Mouse (Mus musculus): ENCODE results near the gene Adamts7.
A peak's percentile ranks its signal among the peaks of the same experiment; 100 is the strongest.

Gene Adamts7

DNA sequence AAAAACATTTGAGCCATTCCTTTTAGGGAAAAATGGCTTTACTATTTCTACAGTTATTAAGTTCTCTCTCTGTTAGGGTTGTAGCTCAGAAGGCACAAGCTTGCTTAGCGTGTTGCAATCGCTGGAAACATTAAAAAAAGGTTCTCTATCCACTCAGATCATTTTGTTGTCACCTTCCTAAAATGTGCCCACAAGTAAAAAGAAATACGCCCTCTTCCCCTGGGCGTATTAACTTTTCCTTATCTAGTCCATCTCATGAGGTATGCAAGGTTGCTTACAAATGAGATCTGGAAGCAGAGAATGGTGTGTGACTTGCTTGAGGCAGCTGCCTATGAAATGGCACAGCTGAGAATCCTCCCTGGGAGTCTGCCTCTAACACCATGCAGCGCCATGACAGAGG, 73.9 kb downstream of the Adamts7 start:
- DNase-seq, result no peak

DNA sequence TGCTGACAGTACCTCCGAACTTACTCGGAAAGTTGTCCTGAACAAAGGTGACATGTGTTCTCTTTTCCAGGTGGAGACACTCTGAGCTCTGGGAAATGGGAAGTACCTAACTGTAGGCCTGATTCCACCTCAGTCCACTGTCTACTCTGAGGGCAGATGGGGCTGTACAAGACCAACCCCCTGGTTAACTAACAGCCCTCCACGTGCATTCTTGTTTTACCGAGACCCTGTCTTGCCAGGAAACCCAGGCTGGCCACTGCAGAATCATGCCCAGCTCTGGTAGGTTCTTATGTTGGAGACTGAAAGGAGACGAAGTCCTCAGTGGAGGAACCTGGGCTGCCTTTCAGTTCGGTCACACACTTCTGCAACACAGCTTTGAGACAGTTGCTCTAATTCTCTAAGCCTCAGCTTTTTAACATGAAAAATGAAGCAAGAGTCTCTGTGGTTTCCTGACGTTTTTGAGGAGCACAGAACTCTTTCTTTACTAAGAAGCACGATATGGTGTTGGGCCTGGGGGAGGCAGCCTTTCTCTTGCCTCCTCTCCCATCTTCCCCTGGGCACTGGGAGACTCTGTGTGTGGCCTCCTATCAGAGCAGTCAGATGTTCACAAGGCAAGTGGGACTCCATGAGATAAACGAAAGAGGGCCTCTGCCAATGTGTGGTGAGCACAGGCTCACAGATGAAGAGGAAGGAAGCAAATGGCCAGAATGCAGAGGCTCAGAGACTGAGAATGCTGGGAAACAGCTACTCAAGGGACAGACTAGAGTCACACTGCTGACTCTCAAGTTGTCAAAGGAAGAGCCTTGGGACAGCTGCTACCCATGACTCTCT, 74.6 kb downstream of the Adamts7 start:
- no peak for DNase-seq

GRCm38 (mm10) chr9:90240560-90240959, 77.7 kb downstream of the Adamts7 start:
- no peak for DNase-seq

GRCm38 (mm10) chr9:90241041-90241440, 78.2 kb downstream of the Adamts7 start:
- no peak for DNase-seq

- no peak for DNase-seq
These were observed 78.7 kb downstream of the Adamts7 start for GRCm38 (mm10) chr9:90241618-90242017.

DNA sequence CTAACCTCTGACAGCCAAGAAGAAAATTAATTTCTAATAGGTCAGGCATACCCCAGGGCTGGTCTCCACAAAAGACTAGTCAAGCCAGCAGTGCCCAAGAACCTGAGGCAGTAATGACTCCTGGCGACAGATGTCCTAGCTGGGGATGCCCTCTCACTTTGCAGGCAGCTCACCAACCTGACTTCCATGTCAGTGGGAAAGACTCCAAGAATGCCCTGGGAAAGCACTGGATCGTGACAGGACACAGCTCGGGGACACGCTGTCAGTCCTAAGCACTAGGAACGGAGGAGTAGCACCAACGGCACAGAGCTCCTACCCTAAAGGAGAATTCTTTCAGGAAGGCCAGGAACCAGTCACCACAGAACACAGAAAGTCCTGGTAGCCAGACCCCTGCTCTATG, 79.4 kb downstream of the Adamts7 start:
- peak; percentile 25 for DNase-seq

- DNase-seq, result no peak
These were observed 80.0 kb downstream of the Adamts7 start for GRCm38 (mm10) chr9:90242855-90243254.

DNA sequence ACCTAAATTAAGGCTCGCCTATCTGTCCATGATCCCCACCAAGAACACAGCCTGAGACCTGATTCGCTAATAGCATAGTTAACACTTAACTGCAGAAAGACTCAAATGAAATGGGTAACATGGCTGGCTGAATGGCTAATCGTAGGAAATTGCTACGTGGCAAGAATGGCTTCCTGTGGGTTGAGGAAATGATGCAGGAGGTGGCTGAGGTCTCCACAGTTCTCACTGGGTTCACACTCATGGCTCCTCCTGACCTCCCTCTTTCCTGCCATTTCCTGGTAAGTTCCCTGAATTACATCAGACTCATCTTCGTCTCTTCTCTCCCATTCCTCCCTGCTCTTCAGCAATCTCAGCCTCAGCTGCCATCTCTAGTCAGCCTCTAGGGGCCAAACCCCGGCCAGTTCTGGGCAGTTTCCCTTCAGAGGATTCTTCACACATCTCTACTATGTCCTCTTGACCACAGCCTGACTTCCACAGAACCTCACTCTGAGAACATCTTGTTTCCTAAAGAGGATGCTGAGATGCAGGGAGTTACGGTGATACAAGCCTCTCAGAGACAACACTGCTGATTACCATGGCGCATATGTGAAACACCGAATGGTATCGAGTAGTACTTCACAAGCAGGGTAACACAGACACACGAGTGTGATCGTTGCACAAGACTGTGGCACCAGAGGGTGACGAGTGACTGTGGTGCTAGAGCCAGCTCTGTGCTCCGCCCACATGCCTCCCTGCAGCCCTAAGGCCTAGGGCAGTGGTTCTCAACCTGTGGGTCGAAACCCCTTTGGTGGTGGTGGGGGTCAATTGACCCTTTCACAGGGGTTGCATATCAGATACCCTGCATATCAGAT, 81.7 kb downstream of the Adamts7 start:
- DNase-seq, result no peak

GRCm38 (mm10) chr9:90245206-90245605, 82.3 kb downstream of the Adamts7 start:
- DNase-seq, result no peak

DNA sequence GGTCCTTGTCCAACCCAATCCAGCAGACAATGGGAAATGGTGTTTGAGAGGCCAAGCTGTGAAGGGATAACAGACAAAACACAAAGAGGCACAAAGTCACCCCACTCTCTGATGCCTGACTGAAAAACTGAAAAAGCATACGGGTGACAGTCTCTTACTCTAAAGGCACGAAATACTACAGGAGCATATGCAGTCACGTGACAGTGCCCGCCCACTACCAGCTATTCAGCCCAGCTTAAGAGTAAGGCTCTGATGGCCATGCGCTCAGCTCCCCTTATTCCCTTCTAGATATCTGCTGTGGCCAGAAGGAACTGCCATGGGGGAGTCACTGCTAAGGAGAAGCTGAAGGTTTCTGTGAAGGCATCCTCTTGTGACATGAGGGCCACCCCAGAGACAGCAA, 82.9 kb downstream of the Adamts7 start:
- DNase-seq, result no peak

DNA sequence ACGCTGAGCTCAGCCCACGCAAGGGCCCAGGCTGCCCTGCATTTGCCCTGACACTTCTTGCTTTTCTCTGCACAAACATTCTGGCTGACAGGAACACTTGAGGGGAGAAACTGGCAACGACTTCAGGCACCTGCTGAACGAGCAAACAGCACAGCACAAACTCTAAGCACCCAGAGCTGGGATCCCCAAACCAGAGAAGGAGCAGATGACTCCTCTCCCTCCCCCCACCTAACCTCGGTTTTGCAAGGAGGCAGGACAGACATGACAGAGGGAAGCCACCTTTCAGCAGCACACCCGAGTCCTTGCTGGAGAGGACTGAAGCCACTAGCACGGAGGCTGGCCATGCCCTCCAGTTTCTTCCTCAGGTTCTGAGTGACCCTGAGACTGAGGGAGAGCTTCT, 84.4 kb downstream of the Adamts7 start:
- no peak for DNase-seq

- no peak for DNase-seq
These were observed 85.5 kb downstream of the Adamts7 start for GRCm38 (mm10) chr9:90248326-90248725.

GRCm38 (mm10) chr9:90249036-90249435, 86.2 kb downstream of the Adamts7 start:
- no peak for DNase-seq

DNA sequence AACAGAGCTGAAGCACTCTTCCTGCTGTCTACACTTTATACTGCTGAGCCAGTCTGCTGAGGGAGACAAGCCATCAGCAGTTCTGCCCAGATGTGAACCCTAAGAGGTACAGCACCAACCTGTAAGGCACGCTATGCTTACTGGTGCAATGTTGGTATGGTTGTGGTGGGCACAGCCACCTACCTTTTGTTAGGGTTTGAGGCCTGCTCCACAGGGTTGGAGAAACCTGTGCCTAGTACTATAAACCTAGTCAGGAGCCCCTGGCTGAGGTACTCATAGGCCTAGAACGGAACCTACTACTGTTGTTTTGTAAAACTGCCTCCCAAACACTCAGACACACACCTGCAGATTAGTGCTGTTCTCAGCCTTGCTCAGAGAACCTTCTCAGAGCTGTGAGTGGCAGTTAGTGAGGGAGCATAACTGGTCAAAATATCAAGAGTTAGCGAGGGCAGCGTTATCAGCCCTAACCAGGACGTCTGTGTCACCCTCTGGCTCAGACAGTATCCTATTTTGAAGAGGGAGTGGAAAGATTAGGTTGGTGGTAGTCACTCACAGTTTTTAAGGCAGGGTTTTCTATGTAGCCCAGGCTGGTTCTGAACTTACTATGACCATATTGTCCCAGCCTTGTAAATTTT, 87.4 kb downstream of the Adamts7 start:
- no peak for DNase-seq

DNA sequence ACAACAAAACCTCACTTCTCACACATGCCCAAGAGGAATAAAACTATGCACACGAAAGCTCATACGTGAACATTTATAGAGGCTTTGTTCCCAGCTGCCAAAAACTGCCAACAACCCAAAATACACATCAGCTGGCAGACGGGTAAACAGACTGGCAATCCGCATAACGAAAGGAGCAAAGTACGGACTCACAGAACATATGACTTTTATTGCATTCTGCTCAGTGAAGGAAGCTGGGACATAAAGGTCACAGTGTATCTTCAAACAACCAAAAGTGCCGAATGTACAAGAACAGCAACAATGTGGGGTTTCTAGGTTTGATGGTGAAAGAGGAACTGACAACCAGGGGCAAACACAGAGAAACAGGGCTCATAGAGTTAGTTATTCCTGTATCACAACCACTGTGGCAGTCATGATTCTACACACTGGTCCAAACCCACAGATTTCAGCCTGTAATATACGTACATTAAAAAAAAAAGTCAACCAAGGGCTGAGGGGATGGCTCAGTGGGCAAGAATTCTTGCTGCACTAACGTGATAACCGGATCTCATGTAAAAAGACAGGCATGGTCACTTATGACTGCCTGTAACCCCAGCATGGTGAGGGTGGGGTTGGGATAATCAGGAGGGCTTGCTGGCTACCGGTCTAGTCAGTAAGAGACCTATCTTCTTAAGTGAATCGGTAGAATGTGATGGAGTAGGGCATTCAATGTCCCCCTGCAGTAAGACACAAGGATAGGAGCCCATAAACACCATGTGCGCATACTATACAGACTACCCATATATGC, 88.3 kb downstream of the Adamts7 start:
- no peak for DNase-seq

DNA sequence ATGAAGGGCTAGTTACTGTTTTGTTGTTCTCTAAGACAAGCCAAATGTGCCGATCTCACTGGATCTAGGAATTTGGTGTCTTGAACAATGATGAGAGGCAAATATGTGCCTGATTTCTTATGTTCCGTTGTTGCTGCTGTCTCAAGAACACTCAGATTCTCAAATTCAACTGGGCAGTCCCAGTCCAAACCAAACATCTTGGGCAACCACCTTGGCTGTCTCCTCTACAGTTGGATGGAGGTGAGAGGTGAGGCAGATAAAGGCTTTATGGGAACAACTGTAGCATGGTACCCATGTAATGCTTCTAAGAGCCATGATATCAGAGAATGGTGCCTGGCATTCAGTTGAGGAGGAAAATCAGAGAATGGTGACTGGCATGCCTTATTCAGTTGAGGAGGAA, 90.3 kb downstream of the Adamts7 start:
- DNase-seq, result no peak

DNA sequence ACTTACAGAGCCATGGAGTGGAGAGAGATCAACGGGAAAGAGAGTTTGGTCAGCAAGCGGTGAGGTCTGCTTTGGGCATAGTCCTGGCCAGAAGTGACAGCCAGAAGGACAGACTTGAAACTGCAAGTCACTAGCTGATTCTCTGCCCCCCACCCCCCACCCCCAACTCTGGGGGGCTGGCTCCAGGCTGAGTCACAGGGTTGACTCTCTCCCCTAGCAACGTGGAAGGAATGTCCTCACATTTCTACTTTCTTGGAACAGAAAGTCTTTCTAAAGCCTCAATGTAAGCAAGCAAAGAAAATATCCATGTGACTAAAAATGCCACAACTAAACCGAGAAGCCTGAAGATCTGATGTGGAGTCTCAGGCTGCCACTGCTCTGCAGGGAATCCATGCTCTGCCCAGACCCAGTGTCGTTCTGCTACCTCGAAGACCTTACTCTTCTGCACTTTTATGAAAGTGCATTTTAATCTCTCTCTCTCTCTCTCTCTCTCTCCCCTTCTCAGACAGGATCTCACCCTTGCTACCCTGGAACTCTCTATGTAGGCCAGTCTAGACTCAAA, 93.1 kb downstream of the Adamts7 start:
- DNase-seq, result no peak

DNA sequence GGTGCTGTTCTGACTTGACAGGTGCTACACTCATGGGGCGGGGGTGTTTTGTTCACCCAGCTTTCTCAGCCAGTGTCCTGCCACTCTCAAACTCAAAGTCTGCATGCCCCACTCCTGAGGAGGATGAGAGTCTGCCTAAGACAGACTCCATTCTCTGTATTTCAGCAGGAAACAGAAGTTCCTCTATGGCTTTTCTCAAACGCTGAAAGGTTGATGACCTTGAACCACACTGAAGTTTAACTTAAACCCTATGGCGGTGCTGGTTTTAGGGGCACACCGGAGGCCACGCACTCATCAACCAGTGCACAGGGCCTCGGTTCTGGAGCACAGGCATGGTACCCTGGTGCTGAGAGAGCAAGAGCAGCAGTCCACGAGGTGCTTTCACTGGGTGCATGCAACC, 94.4 kb downstream of the Adamts7 start:
- DNase-seq, result no peak

All from cerebellum, adult 11-12 months (tissue).